Mouse (Mus musculus): ENCODE results near the gene Sh3pxd2a. TPM values are rescaled to one million over a fixed set of nuclear protein-coding genes. Genes with fewer than 3 reads are reported as not detected.

Gene Sh3pxd2a
- polyA plus RNA-seq, 1 experiment from 2014 or later, result 4.1 TPM

DNA sequence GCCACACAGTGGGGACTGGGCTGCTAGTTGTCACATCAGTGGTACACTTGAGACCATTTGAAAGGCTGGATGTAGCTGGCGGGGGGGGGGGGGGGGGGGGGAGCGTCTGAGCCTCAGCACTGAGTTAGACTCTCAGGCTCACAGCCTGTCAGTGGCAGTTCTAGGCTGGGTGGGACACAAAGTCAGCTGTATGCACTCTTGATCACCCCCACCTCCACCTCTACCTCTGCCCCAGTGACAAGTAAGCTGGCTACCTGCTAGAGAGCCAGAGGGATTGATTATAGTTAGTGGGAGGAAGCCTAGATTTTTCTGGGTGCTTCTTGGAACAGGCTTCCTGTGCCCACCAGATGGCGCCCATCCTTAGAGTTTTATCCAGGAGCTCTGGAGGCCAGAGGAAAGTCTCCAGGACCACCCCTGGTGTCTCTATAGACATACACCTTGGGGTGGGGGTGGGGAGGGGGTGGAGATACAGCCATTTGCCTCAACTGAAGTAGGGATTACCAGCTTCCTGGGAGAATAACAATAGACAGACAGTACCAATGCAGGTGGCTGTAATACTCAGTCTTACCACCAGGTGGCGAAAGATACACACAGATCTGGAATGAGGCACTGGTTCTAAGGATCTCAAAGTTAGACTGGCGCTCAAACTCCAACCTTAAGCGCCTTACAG lies 107.9 kb downstream of the Sh3pxd2a start:
- Histone ChIP-seq H3K4me2 (no peak overlapping the region), H3K36me3 (ENCODE audit: control insufficient read depth, insufficient read depth, low read length) (no peaks in the 10 kb centered on the region), H3K4me1 (ENCODE audit: control insufficient read depth, insufficient read depth, low read length) (peaks cover 12% of the 10 kb centered on the region), H3K27ac (ENCODE audit: low read depth, low read length) (no peak overlapping the region), H3K4me3 (ENCODE audit: low read depth, low read length) (no peak overlapping the region), H3K9ac (ENCODE audit: low read length) (no peak overlapping the region), H3K9me3 (ENCODE audit: control insufficient read depth, low read length) (no peaks in the 10 kb centered on the region), H3K27me3 (ENCODE audit: control insufficient read depth, insufficient read depth, low read length) (no peaks in the 10 kb centered on the region)
- ATAC-seq (ENCODE audit: low FRiP score) (peak; percentile 65), DNase-seq (ENCODE audit: low spot score, missing footprints) (peak; percentile 98)
- 9% methylated on average over 4 of the region's 6 CpGs for WGBS

GRCm38 (mm10) chr19:47354456-47354855 lies 109.7 kb downstream of the Sh3pxd2a start:
- Histone ChIP-seq H3K36me3 (ENCODE audit: control insufficient read depth, insufficient read depth, low read length) (no peaks in the 10 kb centered on the region), H3K4me1 (ENCODE audit: control insufficient read depth, insufficient read depth, low read length) (peaks cover 12% of the 10 kb centered on the region), H3K4me3 (ENCODE audit: low read depth, low read length) (no peak overlapping the region), H3K9me3 (ENCODE audit: control insufficient read depth, low read length) (no peaks in the 10 kb centered on the region), H3K9ac (ENCODE audit: low read length) (no peak overlapping the region), H3K27ac (ENCODE audit: low read depth, low read length) (no peak overlapping the region), H3K27me3 (ENCODE audit: control insufficient read depth, insufficient read depth, low read length) (no peaks in the 10 kb centered on the region), H3K4me2 (no peak overlapping the region)
- peak; percentile 64 for ATAC-seq (ENCODE audit: low FRiP score)
- 31% methylated on average over 8 of the region's 8 CpGs for WGBS
- no peak for DNase-seq (ENCODE audit: low spot score, missing footprints)

DNA sequence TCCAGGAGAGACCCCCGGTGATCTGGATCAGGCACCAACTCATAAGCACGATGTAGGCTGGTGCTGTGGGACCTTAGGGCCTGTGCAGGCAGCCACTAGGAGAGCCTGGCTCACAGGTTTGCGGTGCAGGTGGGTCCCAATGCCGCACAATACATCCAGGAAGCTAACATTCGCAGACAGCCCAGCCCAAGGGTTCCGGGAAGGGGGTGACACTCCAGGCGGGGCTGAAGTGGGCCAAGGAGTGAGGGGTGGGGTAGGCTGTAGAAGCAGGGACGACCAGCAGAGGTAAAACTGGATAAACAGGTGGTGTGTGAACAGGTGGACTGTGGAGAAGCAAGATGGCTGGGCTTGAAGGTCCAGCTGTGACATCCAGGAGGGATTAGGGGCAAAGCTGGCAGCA lies 115.2 kb downstream of the Sh3pxd2a start:
- DNase-seq (ENCODE audit: low spot score, missing footprints), result no peak
- no peaks in the 10 kb centered on the region for H3K36me3 ChIP-seq (ENCODE audit: control insufficient read depth, insufficient read depth, low read length)
- no peaks in the 10 kb centered on the region for H3K9me3 ChIP-seq (ENCODE audit: control insufficient read depth, low read length)
- no peak overlapping the region for H3K9ac ChIP-seq (ENCODE audit: low read length)
- H3K27me3 ChIP-seq (ENCODE audit: control insufficient read depth, insufficient read depth, low read length), result peaks cover 8% of the 10 kb centered on the region
- H3K4me2 ChIP-seq, result no peak overlapping the region
- ATAC-seq (ENCODE audit: low FRiP score), result no peak
- 79% methylated on average over 8 of the region's 8 CpGs for WGBS
- no peak overlapping the region for H3K27ac ChIP-seq (ENCODE audit: low read depth, low read length)
- H3K4me1 ChIP-seq (ENCODE audit: control insufficient read depth, insufficient read depth, low read length), result peaks cover under 1% of the 10 kb centered on the region; the same call in 1 of the 2 replicates
- no peak overlapping the region for H3K4me3 ChIP-seq (ENCODE audit: low read depth, low read length)

DNA sequence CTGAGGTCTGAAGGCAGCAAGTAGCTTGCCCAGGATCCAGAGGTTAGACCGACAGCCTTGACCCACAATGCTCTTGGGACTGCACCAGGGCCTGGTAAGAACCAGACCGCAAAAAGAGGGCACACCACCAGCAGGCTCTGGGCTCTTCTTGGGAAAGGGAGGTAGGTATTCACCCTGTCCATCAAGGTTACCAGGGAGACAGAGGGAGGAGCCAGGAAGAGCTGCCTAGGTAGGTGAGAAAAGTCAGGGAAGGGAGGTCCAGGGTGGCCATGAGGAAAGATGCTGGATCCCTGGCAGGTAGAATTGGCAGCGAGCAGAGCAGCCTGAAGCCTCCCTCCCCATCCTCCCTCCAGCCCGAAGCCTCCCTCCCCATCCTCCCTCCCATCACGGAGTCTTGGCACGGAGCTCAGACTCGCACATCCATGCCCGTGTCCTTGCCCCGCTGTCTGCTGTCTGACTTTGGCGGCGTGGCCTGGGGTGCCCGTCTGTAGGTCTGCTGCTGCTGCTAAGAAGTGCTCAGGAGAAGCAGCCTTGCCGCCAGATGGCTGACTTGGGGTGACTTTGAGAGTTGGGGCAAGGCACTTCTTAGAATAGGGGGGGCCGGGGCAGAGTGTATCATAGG lies 115.7 kb downstream of the Sh3pxd2a start:
- no peak overlapping the region for H3K4me3 ChIP-seq (ENCODE audit: low read depth, low read length)
- 90% methylated on average over 14 of the region's 14 CpGs for WGBS
- H3K4me1 ChIP-seq (ENCODE audit: control insufficient read depth, insufficient read depth, low read length), result no peaks in the 10 kb centered on the region; the same call in 1 of the 2 replicates
- peaks cover 13% of the 10 kb centered on the region for H3K27me3 ChIP-seq (ENCODE audit: control insufficient read depth, insufficient read depth, low read length)
- no peak overlapping the region for H3K27ac ChIP-seq (ENCODE audit: low read depth, low read length)
- no peak overlapping the region for H3K9ac ChIP-seq (ENCODE audit: low read length)
- ATAC-seq (ENCODE audit: low FRiP score) (0 out of 2 replicates have a peak, but pooled peaks have one; percentile 30), DNase-seq (ENCODE audit: low spot score, missing footprints) (no peak)
- no peak overlapping the region for H3K4me2 ChIP-seq
- no peaks in the 10 kb centered on the region for H3K9me3 ChIP-seq (ENCODE audit: control insufficient read depth, low read length)
- no peaks in the 10 kb centered on the region for H3K36me3 ChIP-seq (ENCODE audit: control insufficient read depth, insufficient read depth, low read length)

DNA sequence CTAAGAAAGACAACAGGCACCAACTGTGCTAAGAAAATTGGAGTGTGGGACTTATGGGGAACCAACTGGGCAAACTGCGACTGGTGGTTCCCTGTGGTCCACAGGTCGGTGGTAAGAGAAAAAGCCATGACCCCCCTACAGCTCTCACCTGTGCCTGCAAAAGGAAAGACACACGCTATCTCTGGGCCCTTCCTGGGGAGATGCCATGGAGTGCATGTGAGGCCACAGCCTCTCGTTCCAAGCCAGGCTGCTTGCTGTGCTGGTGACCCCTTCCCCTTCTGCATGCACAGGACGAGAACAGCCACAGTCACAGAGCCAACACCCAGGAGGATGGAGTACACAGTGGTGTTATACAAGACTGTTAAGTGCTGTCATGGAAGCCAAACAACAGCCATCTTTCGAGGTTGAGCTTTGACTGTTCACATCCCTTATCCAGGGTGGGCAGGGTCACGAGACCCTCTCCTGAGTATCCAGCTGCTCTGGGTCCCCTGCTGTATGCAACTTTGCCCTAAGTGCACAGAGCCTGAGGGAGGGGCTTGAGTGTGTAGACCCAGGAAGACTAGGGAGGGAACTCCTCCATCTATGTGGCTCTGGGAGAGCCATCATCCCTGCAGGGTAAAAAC lies 117.1 kb downstream of the Sh3pxd2a start:
- ATAC-seq (ENCODE audit: low FRiP score) (no peak), DNase-seq (ENCODE audit: low spot score, missing footprints) (no peak)
- 61% methylated on average over 7 of the region's 7 CpGs for WGBS
- no peak overlapping the region for H3K9ac ChIP-seq (ENCODE audit: low read length)
- no peak overlapping the region for H3K27ac ChIP-seq (ENCODE audit: low read depth, low read length)
- H3K27me3 ChIP-seq (ENCODE audit: control insufficient read depth, insufficient read depth, low read length), result peaks cover 27% of the 10 kb centered on the region
- no peaks in the 10 kb centered on the region for H3K36me3 ChIP-seq (ENCODE audit: control insufficient read depth, insufficient read depth, low read length)
- no peak overlapping the region for H3K4me2 ChIP-seq
- no peak overlapping the region for H3K4me3 ChIP-seq (ENCODE audit: low read depth, low read length)
- H3K9me3 ChIP-seq (ENCODE audit: control insufficient read depth, low read length), result no peaks in the 10 kb centered on the region
- peaks cover 9% of the 10 kb centered on the region for H3K4me1 ChIP-seq (ENCODE audit: control insufficient read depth, insufficient read depth, low read length)

- Histone ChIP-seq H3K4me2 (no peak overlapping the region), H3K36me3 (ENCODE audit: control insufficient read depth, insufficient read depth, low read length) (no peaks in the 10 kb centered on the region), H3K4me1 (ENCODE audit: control insufficient read depth, insufficient read depth, low read length) (peaks cover 9% of the 10 kb centered on the region), H3K4me3 (ENCODE audit: low read depth, low read length) (no peak overlapping the region), H3K27me3 (ENCODE audit: control insufficient read depth, insufficient read depth, low read length) (peaks cover 30% of the 10 kb centered on the region), H3K9me3 (ENCODE audit: control insufficient read depth, low read length) (no peaks in the 10 kb centered on the region), H3K27ac (ENCODE audit: low read depth, low read length) (no peak overlapping the region), H3K9ac (ENCODE audit: low read length) (no peak overlapping the region)
- no peak for DNase-seq (ENCODE audit: low spot score, missing footprints)
- no peak for ATAC-seq (ENCODE audit: low FRiP score)
- 49% methylated on average over 8 of the region's 8 CpGs for WGBS
Observed at GRCm38 (mm10) chr19:47346606-47347005, 117.6 kb downstream of the Sh3pxd2a start.

GRCm38 (mm10) chr19:47345851-47346568 lies 118.2 kb downstream of the Sh3pxd2a start:
- H3K4me1 ChIP-seq (ENCODE audit: control insufficient read depth, insufficient read depth, low read length), result peaks cover 9% of the 10 kb centered on the region
- no peak overlapping the region for H3K4me2 ChIP-seq
- H3K27ac ChIP-seq (ENCODE audit: low read depth, low read length), result no peak overlapping the region
- no peak overlapping the region for H3K9ac ChIP-seq (ENCODE audit: low read length)
- WGBS, result 69% methylated on average over 6 of the region's 6 CpGs
- peaks cover 33% of the 10 kb centered on the region for H3K27me3 ChIP-seq (ENCODE audit: control insufficient read depth, insufficient read depth, low read length)
- H3K9me3 ChIP-seq (ENCODE audit: control insufficient read depth, low read length), result no peaks in the 10 kb centered on the region
- H3K4me3 ChIP-seq (ENCODE audit: low read depth, low read length), result no peak overlapping the region
- H3K36me3 ChIP-seq (ENCODE audit: control insufficient read depth, insufficient read depth, low read length), result no peaks in the 10 kb centered on the region
- DNase-seq (ENCODE audit: low spot score, missing footprints), result no peak
- ATAC-seq (ENCODE audit: low FRiP score), result no peak

DNA sequence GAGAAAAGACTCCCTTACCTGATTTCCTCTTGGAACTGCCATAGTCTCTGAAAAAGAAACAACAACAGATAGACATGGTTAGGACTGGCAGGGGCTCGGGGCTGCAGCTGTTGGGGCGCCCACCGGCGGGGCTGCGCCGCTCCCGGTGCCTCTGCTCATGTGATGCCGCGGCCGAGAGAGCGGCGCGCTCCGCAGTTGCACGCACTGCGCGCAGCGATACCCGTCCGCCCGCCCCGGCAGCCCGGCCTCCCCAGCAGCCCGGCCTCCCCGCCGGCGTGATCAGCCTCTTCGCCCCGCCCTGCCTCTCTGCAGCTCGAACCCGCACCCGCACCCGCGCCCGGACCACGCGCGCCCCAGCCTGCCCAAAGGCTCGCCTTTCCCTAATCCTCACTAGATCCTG lies 120.8 kb downstream of the Sh3pxd2a start:
- Histone ChIP-seq H3K4me3 (ENCODE audit: low read depth, low read length) (peak overlapping the region; percentile 27), H3K27ac (ENCODE audit: low read depth, low read length) (no peak overlapping the region), H3K4me1 (ENCODE audit: control insufficient read depth, insufficient read depth, low read length) (peaks cover 15% of the 10 kb centered on the region), H3K4me2 (peak overlapping the region; percentile 63), H3K27me3 (ENCODE audit: control insufficient read depth, insufficient read depth, low read length) (peaks cover 35% of the 10 kb centered on the region), H3K9ac (ENCODE audit: low read length) (peak overlapping the region; percentile 39), H3K9me3 (ENCODE audit: control insufficient read depth, low read length) (no peaks in the 10 kb centered on the region), H3K36me3 (ENCODE audit: control insufficient read depth, insufficient read depth, low read length) (no peaks in the 10 kb centered on the region)
- WGBS, result under 1% methylated on average over 39 of the region's 39 CpGs
- ATAC-seq (ENCODE audit: low FRiP score) (peak; percentile 20; the same call in 1 of the 2 replicates), DNase-seq (ENCODE audit: low spot score, missing footprints) (peak; percentile 88)
